Mouse (Mus musculus): ENCODE measurements around the gene Nr2c2ap.
A peak's percentile ranks its signal among the peaks of the same experiment; 100 is the strongest.

Gene Nr2c2ap

GRCm38 (mm10) chr8:70166504-70167110, 35.5 kb downstream of the Nr2c2ap start:
- DNase-seq (ENCODE audit: low read depth), result peak; percentile 51

GRCm38 (mm10) chr8:70170116-70170515, 39.0 kb downstream of the Nr2c2ap start:
- DNase-seq (ENCODE audit: low read depth), result no peak

- no peak for DNase-seq (ENCODE audit: low read depth)
Measured at GRCm38 (mm10) chr8:70170748-70171147, 39.6 kb downstream of the Nr2c2ap start.

DNA sequence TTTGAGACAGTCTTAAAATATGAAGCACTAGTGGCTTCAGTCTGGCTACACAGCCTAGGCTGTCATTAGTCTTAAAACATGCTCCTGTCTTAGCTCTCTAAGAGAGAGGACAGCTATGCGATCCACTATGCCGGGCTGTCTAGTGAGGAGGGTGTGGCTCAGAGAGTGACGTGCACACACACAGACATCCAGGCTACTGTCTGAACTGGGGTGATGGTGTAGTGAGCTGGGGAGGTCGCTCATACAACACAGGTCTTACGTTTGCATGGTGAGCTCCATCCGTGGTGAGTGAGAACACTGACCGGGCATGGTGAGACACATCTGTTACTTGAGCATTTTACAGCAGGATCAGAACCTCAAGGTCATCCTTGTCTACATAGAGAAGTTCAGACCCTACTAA, 40.1 kb downstream of the Nr2c2ap start:
- no peak for DNase-seq (ENCODE audit: low read depth)

DNA sequence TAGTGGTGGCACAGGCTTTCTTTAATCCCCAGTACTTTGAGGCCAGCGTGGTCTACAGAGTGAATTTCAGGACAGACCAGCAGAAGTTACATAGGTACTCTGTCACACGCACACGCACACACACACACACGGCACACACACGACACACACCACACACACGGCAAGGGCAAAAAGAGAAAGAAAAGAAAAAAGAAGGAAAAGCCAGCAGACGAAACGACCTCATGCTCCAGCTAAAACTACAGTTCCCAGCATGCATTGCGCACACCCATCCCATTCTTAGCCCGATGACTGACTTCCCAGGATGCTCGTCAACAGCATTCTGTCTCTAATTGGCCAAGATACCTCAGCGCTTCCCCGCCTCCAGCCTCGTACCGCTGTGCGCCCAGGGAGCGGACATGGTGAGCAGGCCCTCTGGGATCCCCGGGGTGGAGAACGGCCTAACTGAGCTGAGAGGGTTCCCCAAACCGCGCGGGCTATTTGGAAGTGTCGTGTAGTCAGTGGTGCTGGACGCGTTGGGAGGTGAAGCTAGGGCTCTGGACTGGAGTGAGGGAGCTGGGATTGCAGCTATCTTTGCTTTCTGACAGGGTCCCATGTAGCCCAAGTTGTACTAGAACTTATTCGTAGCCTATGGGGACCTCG, 41.0 kb downstream of the Nr2c2ap start, which contains the start of gene Tmem161a:
Gene Tmem161a, plus strand, starts transcription at position 314 of the 639 bp plus-strand sequence.
- peak; percentile 97 for DNase-seq (ENCODE audit: low read depth)

- no peak for DNase-seq (ENCODE audit: low read depth)
Measured at GRCm38 (mm10) chr8:70173320-70173719, 42.2 kb downstream of the Nr2c2ap start.

- DNase-seq (ENCODE audit: low read depth), result no peak
Measured at GRCm38 (mm10) chr8:70174079-70174478, 42.9 kb downstream of the Nr2c2ap start.

- DNase-seq (ENCODE audit: low read depth), result no peak
Measured at GRCm38 (mm10) chr8:70178231-70178630, 47.1 kb downstream of the Nr2c2ap start.

- no peak for DNase-seq (ENCODE audit: low read depth)
Measured at GRCm38 (mm10) chr8:70179082-70179481, 47.9 kb downstream of the Nr2c2ap start.

DNA sequence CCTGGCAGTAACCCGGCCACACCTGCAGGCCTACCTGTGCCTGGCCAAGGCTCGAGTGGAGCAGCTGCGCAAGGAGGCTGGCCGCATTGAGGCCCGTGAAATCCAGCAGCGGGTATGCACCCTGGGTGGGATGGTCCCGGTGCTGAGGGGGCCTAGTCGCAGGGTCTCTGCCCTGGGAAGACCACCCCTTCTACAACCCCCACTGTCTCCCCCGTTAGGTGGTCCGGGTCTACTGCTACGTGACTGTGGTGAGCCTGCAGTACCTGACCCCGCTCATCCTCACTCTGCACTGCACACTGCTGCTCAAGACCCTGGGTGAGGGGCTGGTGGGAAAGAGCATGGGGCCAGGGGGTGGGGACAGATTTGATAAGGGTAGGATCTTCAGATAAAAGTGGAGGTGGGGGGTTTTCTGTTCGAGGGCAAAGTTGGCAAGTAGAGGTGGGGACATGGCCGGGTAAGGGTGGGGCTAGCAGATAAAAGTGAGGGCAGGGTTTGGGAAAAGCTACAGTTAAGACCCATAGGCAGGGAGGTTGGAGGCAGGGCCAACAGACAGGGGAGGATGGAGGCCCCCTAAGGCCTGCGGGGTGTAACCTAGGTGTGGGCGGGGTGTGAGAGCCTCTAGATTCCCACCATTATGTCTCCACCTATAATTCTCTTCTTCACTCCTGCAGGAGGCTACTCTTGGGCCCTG, 50.2 kb downstream of the Nr2c2ap start:
- DNase-seq (ENCODE audit: low read depth), result peak; percentile 54

- DNase-seq (ENCODE audit: low read depth), result no peak
Measured at GRCm38 (mm10) chr8:70181903-70182252, 50.7 kb downstream of the Nr2c2ap start.

DNA sequence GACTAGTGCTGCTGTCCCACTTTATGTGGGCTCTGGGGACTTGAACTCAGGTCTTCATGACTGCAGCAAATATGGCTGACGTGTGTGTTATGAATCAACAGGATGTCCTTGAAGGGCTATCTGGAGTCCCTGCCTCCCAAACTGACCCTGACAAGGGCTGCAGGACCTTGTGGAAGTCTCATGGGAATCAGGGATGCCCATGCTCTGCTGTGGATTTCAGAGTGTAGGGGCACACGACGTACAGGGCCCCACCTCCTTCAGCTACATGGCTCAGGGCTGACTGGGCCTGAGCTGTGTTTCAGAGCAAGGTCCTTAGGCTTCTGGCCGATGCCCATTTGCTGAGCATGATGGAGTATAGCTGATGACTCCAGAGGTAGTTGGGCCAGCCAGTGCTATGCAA, 52.1 kb downstream of the Nr2c2ap start:
- no peak for DNase-seq (ENCODE audit: low read depth)
